Mouse (Mus musculus): Measurements from ENCODE around the gene Ifitm7.
"Not testable (repeated sequence)": the region's sequence is repeated elsewhere in the genome, so short reads cannot be mapped to it uniquely, and the experiment has no call there.

Gene Ifitm7

DNA sequence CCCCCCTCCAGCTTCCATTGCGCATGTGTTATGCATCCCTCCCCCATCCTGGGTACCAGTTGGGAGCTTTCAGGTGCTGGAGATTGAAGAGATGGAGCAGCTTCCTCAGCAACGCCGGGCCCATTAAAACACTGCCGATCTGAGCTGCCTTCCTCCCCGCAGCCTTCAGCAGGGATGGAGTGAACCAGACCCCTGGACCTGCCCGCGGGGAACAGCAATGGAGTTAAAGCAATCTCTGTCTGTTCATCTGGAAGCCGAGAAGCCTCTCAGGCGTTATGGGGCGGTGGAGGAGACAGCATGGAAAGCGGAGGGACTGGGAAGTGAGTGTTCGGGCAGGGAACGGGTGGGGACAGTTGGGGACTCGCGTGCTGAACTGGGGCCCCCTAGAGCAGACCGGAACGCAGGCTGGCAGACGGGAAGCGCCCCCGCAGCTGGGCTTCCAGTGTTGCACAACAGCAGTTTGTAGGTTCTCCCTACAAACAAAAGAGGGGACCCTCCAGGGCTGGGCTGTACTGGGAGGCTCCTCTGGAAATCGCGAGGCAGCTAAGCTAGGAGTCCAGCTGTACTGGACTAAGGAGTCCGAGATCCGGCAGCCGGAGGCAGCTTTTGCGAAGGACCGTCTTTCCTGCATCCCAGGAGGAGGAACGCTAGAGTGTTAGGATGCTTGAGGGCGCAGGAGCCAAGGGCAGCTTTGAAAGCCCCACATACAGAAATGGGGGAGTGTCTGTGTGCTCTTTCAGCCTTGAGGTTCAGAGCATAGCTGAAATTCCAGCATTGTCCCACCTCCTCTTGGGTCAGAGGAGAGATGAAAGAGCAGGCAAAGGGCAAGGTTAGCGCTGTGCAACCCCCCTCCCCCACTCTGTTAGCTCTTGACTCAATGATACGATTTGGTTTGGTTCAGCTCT, at the start of gene Ifitm7, which contains the start of gene 2900011O08Rik:
Ifitm7 (minus strand) TSS at position 315 of the 905 bp plus-strand sequence.
2900011O08Rik (plus strand) TSS at position 31 of the 905 bp plus-strand sequence.
- no peak for DNase-seq (ENCODE audit: low read depth)

DNA sequence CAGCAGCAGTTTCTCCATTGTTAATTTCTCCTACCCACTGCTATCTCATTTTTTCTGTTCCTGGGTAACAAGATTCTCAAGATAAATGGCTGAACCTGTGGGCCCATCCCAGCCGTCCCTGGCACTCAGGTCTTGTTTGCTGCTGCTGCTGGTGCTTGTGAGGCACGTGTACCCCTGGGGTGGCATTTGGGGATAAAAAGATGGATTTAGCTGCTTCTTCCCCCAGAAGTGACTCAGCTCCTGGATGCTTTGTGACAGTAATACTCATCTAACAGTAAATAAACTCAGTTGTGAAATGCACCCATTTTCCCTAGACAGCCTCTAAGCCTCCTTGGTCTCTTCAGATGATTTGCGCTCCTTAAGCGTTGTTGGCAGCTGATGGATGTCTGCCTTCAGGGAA, 46.4 kb upstream of the Ifitm7 start:
- DNase-seq (ENCODE audit: low read depth), result no peak

DNA sequence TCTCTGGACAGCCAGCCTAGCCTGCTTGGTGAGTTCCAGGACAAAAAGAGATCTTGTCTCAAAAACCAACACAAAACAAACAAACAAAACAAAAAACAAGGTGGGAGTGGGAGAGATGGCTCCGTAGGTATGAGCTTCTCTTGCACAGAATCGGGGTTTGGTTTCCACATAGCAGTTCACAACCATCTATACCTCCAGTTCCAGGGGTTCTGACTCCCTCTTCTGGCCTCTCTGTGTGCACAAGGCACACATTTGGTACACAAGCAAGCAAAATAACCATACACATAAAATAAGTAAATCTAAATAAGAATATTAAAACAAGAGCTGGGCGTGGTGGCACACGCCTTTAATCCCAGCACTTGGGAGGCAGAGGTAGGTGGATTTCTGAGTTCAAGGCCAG, 44.0 kb upstream of the Ifitm7 start:
- DNase-seq (ENCODE audit: low read depth), result no peak

DNA sequence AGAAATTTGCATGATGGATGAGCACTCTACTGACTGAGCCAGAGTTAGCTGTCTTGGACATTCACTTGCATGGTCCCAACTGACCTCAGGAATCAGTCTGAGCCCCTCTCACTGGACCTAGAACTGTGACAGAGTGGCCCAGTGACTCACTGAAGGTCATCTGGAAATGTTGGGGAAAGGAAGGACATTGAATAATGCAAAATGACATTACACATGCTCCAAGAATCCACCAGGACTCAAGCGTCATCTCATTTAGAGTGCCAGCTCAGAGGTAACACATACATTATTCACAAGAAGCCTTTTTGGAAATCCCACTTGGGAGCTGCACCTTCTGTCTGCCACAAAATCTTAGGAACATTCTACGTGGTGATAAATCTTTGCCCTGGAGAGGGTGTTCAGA, 43.2 kb upstream of the Ifitm7 start:
- no peak for DNase-seq (ENCODE audit: low read depth)

DNA sequence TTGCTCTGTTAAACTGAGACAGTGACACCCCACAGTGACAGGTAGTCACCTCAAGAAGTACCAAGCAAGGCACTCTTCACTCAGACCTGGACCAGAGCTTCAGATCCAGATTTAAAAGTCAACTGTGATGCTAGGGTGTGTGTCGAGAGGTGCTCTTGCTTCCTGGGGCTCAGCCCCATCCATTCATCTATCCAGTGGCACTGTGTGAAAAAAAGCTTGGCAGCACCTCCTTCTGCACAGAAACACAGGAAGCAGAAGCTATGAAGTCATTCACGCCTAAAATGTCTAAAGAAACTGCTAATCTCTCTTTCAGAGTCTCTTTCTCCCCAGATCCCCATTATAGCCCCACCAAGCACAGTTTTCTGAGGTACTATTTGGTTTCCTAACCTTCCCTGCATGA, 42.4 kb upstream of the Ifitm7 start:
- DNase-seq (ENCODE audit: low read depth), result no peak

DNA sequence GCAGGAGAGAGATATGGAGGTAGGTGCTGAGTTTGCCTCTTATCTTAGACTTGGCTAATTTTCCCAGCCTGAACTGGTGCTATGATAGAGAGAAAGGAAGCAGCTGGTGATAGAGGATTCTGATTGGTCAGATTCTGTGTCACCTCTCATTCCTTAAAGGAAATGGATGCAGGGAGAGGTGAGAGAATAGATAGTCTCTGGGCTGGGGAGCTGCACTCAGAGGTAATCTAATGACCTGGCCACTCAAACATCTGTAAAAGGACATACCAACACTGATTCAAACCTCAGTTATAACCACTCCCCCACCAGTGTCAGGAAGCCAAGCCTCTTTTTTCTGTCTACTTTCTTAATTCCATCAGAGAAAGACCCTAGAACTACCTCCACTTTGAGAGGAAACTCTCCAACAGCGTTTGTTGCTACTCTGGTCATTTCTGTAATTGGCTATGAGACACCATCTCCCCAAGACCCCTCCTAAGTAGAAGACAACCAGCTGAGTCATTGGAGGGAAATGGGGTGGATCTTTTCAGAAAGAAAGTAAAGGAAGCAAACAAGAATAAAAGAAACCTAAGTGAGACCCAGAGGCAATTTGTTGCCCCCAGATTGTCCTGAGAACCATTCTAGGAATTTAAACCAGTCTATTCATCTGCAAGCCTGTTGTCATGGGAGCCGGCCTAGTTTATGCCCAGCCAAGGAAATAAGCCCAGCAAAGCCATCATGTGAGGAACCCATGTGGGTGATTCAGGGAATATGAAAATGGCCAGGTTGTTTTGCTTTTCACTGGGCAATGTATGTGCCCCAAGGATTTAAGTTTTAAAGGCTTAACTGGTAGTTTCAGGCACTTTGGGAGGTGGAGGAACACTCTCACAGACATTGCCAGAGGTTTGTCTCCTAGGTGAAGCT, 38.7 kb upstream of the Ifitm7 start:
- DNase-seq (ENCODE audit: low read depth), result no peak

GRCm38 (mm10) chr16:14021166-14021822, 34.6 kb upstream of the Ifitm7 start:
- DNase-seq (ENCODE audit: low read depth), result no peak

GRCm38 (mm10) chr16:14017306-14017705, 30.6 kb upstream of the Ifitm7 start:
- DNase-seq (ENCODE audit: low read depth), result no peak

DNA sequence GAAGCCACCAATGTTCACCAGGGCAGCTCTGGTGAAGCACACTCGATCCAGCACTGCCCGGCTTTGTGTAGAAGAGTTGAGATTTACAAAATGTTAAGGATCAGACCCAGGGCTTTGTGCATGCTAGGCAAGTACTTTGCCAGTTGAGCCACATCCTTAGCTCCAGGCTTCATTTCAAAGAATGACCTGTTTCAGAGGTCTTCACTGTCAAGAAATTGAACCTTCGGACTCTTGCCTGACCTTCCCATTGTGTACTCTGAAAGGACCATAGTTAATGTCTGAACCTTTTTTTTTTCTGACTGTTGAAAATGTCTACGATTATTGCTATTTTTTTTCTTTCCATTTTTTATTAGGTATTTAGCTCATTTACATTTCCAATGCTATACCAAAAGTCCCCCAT, 23.3 kb upstream of the Ifitm7 start:
- no peak for DNase-seq (ENCODE audit: low read depth)

DNA sequence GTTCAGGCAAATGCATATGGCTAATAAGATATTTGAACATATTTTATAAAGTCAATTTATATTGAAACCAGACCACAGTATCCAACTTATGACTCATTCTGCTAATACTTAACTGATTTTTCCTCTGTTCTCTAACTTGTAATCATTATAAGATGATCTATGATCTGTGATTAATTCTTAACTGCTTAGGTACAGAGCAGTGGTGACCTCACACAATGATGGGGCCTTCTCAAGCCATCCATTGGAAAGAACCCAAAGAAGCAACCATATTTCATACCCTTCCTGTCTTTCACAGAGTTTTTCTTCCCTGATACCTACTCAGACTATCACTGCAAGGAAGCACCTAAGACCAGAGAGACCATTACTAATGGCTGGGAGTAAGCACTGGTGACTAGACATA, 22.0 kb upstream of the Ifitm7 start:
- DNase-seq (ENCODE audit: low read depth), result no peak

GRCm38 (mm10) chr16:14008081-14008480, 21.4 kb upstream of the Ifitm7 start:
- DNase-seq (ENCODE audit: low read depth), result no peak

DNA sequence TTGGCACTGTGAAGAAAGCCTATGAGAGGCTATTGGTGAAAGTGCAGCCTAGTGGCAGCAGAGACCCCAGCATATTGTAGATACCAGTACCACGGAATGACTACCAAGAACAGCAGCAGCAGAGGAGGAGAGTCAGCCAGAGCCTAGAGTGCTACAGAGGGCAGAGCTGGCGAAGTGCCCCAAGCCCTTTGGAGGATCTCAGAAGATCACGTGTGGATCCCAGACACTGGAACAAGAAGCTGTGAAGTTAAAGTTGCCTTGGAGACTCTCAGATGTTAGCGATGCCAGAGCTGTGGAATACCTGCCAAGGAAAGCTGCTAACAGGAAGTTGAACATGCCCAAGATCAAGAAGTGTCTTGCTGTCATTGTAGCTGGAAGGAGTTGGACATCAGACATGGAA, 18.6 kb upstream of the Ifitm7 start:
- DNase-seq (ENCODE audit: low read depth), result no peak

DNA sequence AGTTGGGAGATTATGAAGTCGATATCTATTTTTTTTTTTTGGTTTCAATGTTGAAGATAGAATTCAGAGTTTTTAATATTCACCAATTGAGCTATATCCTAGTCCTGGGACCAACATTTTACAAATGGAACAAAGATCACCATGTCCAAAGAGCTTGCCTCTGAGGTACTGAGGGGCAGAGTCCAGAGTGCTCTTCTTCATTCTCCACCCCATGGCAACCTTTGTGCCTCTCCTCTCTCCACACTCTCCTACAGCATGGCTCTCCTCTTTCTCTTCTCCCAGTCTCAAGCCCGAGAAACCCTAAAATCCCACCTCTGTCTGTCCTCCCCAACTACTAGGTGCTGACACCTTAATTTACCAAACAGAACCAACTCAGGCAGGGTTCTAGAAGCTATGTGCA, 18.0 kb upstream of the Ifitm7 start:
- DNase-seq (ENCODE audit: low read depth), result no peak

DNA sequence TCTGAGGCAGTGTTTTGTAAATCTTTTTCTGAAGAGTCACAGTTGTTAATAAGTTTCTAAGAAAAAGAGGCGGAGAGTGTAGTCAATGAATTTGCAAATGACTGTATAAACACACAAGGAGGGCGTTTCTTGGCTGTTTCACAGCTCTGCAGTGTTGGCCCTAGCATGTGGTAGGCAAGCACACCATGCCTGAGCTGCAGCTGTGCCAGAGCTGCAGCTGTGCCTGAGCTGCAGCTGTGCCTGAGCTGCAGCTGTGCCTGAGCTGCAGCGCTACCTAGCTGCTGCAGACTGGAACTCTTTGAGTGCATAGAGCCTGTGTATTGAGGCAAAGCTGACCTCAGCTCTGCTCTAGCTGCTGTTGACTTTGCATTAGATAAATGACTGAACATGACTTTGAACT, 17.5 kb upstream of the Ifitm7 start:
- no peak for DNase-seq (ENCODE audit: low read depth)

GRCm38 (mm10) chr16:14003386-14004130, 16.9 kb upstream of the Ifitm7 start:
- DNase-seq (ENCODE audit: low read depth), result no peak

DNA sequence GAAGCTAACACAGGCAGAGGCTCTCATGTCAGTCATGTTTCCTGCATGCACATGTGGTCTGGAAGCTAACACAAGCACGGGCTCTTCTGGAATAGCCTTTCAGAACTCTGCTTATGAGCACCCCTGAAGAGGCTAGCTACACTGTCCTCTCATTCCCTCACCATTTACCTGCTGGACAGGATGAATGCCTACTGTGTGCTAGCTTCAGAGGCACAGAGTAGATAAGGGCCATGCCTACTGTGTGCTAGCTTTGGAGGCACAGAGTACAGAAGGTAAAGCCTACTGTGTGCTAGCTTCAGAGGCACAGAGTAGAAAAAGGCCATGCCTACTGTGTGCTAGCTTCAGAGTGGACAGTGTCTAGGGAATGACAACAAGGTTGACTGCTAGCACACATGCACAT, 7.8 kb upstream of the Ifitm7 start:
- DNase-seq (ENCODE audit: low read depth), result no peak

DNA sequence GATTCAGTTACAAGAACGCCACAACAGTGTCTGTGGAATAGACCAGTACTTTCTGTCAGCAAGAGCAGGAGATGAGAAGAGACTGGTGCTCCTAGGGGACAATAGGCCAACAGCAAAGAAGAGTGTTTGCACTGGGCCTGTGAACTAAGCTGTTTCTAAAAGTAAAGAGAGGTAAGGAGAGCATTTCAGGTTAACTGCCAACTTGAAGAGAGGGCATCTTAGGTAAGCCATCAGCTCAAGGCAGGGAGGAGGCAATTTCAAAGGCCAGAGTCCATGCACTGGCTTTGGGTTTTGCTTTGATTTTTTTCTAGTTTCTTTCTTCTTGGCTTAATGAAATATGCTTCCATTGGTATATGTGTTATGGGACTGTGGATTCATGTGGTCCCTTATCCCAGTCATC, 7.4 kb upstream of the Ifitm7 start:
- DNase-seq (ENCODE audit: low read depth), result no peak

GRCm38 (mm10) chr16:13992518-13993248, 6.0 kb upstream of the Ifitm7 start:
- no peak for DNase-seq (ENCODE audit: low read depth)

- DNase-seq (ENCODE audit: low read depth), result no peak
These were observed 503 bp downstream of the Ifitm7 start for GRCm38 (mm10) chr16:13986197-13986573.

DNA sequence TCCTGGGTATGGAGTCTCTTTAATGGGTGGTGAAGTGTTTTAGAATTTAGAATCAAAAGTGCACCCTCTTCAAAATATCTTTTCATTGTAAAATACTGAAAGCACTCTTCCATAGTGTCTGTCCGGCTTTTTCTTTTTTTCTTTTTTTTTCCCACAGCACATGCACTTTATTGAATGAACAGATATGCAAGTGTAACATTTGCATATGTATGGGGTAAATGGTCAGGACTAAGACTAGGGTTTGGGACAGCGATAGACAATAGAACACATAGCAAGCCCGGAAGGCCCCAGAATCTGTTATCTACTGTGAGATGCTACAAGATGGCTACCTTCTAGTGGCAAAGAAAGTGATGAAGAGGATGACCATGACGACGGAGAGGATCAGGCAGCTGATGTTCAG, 3.5 kb downstream of the Ifitm7 start:
- DNase-seq (ENCODE audit: low read depth), result no peak

GRCm38 (mm10) chr16:13981726-13982125, 5.0 kb downstream of the Ifitm7 start:
- DNase-seq (ENCODE audit: low read depth), result not testable (repeated sequence)
